Mouse (Mus musculus) urinary bladder, postnatal 14 days (tissue): ENCODE results near the gene Gm11983.
"Not testable (repeated sequence)": the region's sequence is repeated elsewhere in the genome, so short reads cannot be mapped to it uniquely, and the experiment has no call there.

Source experiments
- DNase-seq: peaks from one replicate; pipeline ENCODE4 v3.0.0; 2021; ENCODE audit warnings: low spot score

The Gm11983 gene

GRCm38 (mm10) chr11:6837554-6837953 is at the start of gene Gm11983:
Gene Gm11983 (minus strand): TSS chr11:6837654.
- DNase-seq: no peak

- DNase-seq: not testable (repeated sequence)
Observed at GRCm38 (mm10) chr11:6883045-6883444, 45.6 kb upstream of the Gm11983 start.

DNA sequence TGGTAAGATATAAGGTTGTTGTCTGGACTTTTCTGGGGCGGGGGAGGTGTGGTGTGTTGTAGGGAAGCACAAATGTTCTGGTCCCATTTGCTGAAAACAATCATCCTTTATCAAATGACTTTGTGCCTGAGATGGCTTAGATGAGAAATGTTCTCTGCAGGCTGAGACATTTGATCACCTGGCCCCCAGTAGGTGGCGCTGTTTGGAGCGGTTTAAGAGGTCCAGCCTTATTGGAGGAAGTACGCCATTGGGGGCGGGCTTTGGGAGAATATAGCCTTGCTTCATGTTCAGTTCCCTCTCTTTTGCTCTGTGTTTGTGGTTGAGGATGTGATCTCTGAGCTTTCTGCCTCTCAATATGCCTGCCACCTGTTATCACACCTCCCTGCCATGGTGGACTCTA is 44.2 kb upstream of the Gm11983 start:
- DNase-seq: no peak

GRCm38 (mm10) chr11:6877740-6878139 is 40.3 kb upstream of the Gm11983 start:
- DNase-seq: no peak

GRCm38 (mm10) chr11:6870947-6871346 is 33.5 kb upstream of the Gm11983 start:
- DNase-seq: no peak

DNA sequence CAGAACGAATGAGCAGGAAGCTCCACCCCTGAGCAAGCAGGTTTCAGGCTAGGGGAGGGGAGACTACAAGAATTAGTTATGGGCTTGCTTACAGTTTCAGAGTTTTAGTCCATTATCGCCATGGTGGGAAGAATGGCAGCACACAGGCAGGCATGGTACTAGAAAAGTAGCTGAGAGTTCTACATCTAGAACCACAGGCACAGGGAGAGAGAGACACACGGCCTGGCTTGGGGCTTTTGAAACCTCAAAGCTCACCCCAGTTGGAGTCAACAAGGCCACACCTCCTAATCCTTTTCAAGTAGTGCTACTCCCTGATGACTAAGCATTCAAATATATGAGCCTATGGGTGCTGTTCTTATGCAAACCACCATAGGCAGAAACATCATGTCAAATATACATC is 28.1 kb upstream of the Gm11983 start:
- DNase-seq: no peak

DNA sequence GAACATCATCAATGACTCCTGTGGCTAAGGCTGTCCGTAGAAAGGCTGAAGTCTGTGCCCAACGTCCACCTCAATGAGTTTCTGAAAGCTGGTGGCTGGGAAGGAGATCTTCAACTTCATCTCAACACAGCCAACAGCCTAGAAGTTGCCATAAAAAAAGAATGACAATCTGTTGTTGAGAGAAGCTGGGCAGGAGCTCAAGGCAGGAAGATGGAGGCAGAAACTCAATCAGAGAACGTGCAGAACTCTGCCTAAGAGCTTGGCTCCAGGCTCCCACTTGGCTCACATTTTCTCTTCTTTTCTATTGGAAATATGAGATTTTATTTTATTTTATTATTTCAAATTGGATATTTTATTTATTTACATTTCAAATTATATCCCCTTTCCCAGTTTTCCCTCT is 24.7 kb upstream of the Gm11983 start:
- no peak for DNase-seq

- no peak for DNase-seq
Observed at GRCm38 (mm10) chr11:6859898-6860858, 22.7 kb upstream of the Gm11983 start.

GRCm38 (mm10) chr11:6859096-6859495 is 21.6 kb upstream of the Gm11983 start:
- no peak for DNase-seq

GRCm38 (mm10) chr11:6855942-6856341 is 18.5 kb upstream of the Gm11983 start:
- no peak for DNase-seq

DNA sequence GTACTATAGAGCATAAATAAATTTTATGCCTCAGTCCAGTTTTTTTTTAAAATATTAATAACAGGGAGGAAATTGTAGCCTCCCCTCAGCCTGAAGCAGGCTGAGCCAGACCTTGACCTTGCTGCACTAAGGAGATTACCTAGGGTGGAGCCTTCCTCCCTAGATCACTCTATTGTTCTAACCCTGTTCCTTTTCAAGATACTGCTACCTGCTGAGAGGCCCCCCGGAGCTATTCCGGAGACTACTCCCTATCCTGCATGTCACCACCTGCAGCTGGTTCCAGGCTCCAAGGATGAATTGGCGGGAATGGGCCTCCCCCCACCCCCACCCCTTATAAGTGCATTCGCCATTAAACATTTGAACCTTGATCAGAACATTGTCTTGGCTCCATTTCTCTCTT is 15.9 kb upstream of the Gm11983 start:
- DNase-seq: not testable (repeated sequence)

DNA sequence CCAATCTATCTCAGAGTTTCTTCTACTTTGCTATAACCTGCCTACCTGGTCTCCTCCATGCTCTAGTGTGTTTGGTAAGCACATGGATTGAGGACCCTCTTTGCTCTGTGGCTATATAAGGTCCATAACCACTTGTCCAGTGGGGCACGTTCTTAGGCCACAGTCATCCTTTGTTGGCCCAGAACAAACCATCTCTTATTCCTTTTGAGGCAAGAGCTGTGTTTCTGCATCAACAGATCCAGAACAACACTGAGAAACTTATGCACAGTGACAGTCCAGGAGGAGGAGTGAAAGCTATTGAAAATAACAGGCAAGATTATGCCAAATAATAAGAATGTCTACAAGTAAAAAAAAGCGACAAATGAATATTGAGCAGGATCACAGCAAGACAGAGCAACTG is 6.4 kb upstream of the Gm11983 start:
- DNase-seq: no peak

- no peak for DNase-seq
Observed at GRCm38 (mm10) chr11:6842160-6842559, 4.7 kb upstream of the Gm11983 start.

- DNase-seq: no peak
Observed at GRCm38 (mm10) chr11:6840775-6841174, 3.3 kb upstream of the Gm11983 start.

GRCm38 (mm10) chr11:6834636-6835035 is 2.8 kb downstream of the Gm11983 start:
- DNase-seq: no peak

DNA sequence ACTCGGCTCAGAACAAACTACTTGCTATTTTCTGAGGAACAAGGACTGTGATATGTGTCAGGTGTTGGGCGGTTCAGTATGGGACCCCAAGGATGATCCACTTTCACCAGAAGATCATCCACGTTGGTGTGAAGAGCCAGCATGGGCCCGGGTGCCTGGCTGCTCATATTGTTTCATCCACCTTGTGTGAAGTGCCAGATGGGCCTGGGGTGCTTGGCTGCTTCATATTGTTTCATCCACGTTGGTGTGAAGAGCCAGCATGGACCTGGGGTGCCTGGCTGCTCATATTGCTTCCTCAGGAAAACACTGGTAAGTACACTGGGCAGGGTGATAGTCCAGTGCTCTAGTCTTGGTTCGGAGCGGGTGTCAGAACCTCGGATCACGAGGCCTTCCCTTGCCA is 3.7 kb downstream of the Gm11983 start:
- no peak for DNase-seq

GRCm38 (mm10) chr11:6831931-6832330 is 5.5 kb downstream of the Gm11983 start:
- no peak for DNase-seq

- DNase-seq: no peak
Observed at GRCm38 (mm10) chr11:6828196-6828595, 9.3 kb downstream of the Gm11983 start.

- DNase-seq: no peak
Observed at GRCm38 (mm10) chr11:6826157-6826556, 11.3 kb downstream of the Gm11983 start.

GRCm38 (mm10) chr11:6823176-6823575 is 14.3 kb downstream of the Gm11983 start:
- no peak for DNase-seq

- no peak for DNase-seq
Observed at GRCm38 (mm10) chr11:6814486-6814885, 23.0 kb downstream of the Gm11983 start.

DNA sequence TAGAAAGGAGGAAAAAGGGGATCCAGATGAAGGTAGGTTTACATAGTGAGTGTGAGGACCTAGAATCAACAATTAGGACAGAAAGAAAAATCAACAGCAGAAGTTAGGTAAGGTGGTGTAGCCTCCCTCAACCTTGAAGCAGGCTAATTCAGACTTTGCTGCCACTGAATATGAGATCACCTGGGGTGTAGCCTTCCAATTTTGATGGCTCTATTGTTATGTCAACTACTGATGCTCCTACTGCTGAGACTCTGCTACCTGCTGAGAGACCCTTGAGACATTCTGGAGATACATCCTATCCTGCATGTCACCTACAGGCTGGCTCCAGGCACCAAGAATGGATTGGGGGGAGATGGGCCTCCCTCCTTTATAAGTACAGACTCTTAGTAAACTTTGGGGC is 34.6 kb downstream of the Gm11983 start:
- DNase-seq: not testable (repeated sequence)

DNA sequence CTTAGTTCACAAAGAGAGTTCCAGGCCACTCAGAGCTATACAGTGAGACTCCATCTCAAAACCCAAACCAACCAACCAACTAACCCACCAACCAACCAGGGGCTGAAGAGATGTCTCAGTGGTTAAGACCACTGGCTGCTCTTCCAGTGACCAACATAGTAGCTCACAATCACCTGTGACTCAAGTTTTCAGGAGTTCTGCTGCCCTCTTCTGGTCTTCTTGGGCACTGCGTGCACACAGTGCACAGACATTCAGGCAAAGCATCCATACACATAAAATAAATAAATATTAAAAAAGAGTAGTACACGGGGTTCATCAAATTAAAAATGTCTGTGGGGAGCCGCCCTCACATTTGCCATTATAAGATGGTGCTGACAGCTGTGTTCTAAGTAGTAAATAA is 46.8 kb downstream of the Gm11983 start:
- DNase-seq: no peak
